Mouse (Mus musculus) neural tube, embryonic 11.5 days (tissue): ENCODE results near the gene Tapt1. TPM values are rescaled to one million over a fixed set of nuclear protein-coding genes. Genes with fewer than 3 reads are reported as not detected.

ENCODE experiments used
- ATAC-seq: fragments of 200-750 bp; cut with Nextera tagmentation; 2 replicates; pipeline ENCODE4 v1.8.0; 2017; ENCODE audit warnings: moderate number of reproducible peaks, mild to moderate bottlenecking, moderate TSS enrichment, moderate library complexity; ENCODE audit not compliant: insufficient read depth, low FRiP score, low TSS enrichment
- DNase-seq: peaks from one replicate; pipeline ENCODE4 v3.0.0-alpha.2; 2015; ENCODE audit warnings: low spot score
- H3K27ac ChIP-seq: fragments of 300-500 bp; sonication (generic); 2 replicates; pipeline ENCODE4 v1.5.1; 2014; ENCODE audit warnings: low read depth, mild to moderate bottlenecking, low read length
- H3K27me3 ChIP-seq: fragments of 300-500 bp; sonication (generic); 2 replicates; pipeline ENCODE4 v1.6.1; 2014; ENCODE audit warnings: mild to moderate bottlenecking, low read length, mixed read lengths; ENCODE audit not compliant: control insufficient read depth, insufficient read depth
- H3K36me3 ChIP-seq: fragments of 300-500 bp; sonication (generic); 2 replicates; pipeline ENCODE4 v1.6.1; 2014; ENCODE audit warnings: mild to moderate bottlenecking, low read length, moderate library complexity, mixed read lengths; ENCODE audit not compliant: control insufficient read depth, insufficient read depth
- H3K4me1 ChIP-seq: fragments of 300-500 bp; sonication (generic); 2 replicates; pipeline ENCODE4 v1.6.1; 2014; ENCODE audit warnings: low read length, mixed read lengths; ENCODE audit not compliant: control insufficient read depth, insufficient read depth
- H3K4me2 ChIP-seq: fragments of 300-500 bp; sonication (generic); 2 replicates; pipeline ENCODE4 v1.6.1; 2014; ENCODE audit warnings: low read depth, mild to moderate bottlenecking, moderate library complexity
- H3K4me3 ChIP-seq: fragments of 300-500 bp; sonication (generic); 2 replicates; pipeline ENCODE4 v1.5.1; 2014; ENCODE audit warnings: low read depth, low read length
- H3K9ac ChIP-seq: fragments of 300-500 bp; sonication (generic); 2 replicates; pipeline ENCODE4 v1.6.1; 2014; ENCODE audit warnings: mild to moderate bottlenecking, low read length
- H3K9me3 ChIP-seq: fragments of 300-500 bp; sonication (generic); 2 replicates; pipeline ENCODE4 v1.6.1; 2016; ENCODE audit warnings: low read length; ENCODE audit not compliant: control insufficient read depth
- WGBS: fragments of 180-500 bp; shearing (Covaris S2); extraction: QIAGEN DNeasy Blood & Tissue Kit; methylation state at CpG from one replicate; pipeline ENCODE4 v1.1.7; 2014; 5-methylcytosine and 5-hydroxymethylcytosine counted together
- polyA plus RNA-seq: library from polyadenylated mRNA; unstranded; fragments of >200 nt; fragmentation: Nextera tagmentation; extraction: Ambion mirVana; gene quantifications from 2 replicates; pipeline ENCODE4 v1.2.1, GENCODE M21; 2014

Gene Tapt1
- polyA plus RNA-seq, 1 experiment from 2014 or later = 35.0 TPM

GRCm38 (mm10) chr5:44217041-44217684 lies 9.3 kb downstream of the Tapt1 start:
- H3K9me3 ChIP-seq = no peaks in the 10 kb centered on the region
- no peaks in the 10 kb centered on the region for H3K4me1 ChIP-seq
- WGBS = 79% methylated on average over 8 of the region's 8 CpGs
- no peak for ATAC-seq
- H3K27me3 ChIP-seq = no peaks in the 10 kb centered on the region
- H3K27ac ChIP-seq = no peak overlapping the region
- no peaks in the 10 kb centered on the region for H3K36me3 ChIP-seq
- no peak for DNase-seq
- no peak overlapping the region for H3K9ac ChIP-seq
- no peak overlapping the region for H3K4me3 ChIP-seq
- no peak overlapping the region for H3K4me2 ChIP-seq

- no peaks in the 10 kb centered on the region for H3K4me1 ChIP-seq
- H3K4me3 ChIP-seq = no peak overlapping the region
These were observed 11.3 kb downstream of the Tapt1 start for GRCm38 (mm10) chr5:44215118-44215517.

GRCm38 (mm10) chr5:44214025-44214424 lies 12.4 kb downstream of the Tapt1 start:
- H3K36me3 ChIP-seq = no peaks in the 10 kb centered on the region
- H3K9ac ChIP-seq = no peak overlapping the region
- no peaks in the 10 kb centered on the region for H3K4me1 ChIP-seq
- WGBS = 83% methylated on average over 2 of the region's 2 CpGs
- DNase-seq (no peak), ATAC-seq (no peak)
- H3K4me3 ChIP-seq = no peak overlapping the region
- H3K27ac ChIP-seq = no peak overlapping the region
- no peak overlapping the region for H3K4me2 ChIP-seq
- H3K27me3 ChIP-seq = no peaks in the 10 kb centered on the region
- no peaks in the 10 kb centered on the region for H3K9me3 ChIP-seq

More at GRCm38 (mm10) chr5:44215118-44215517, 11.3 kb downstream of the Tapt1 start:
- no peak overlapping the region for H3K27ac ChIP-seq
- no peaks in the 10 kb centered on the region for H3K36me3 ChIP-seq
- H3K27me3 ChIP-seq = no peaks in the 10 kb centered on the region
- no peak overlapping the region for H3K9ac ChIP-seq
- DNase-seq (no peak), ATAC-seq (no peak)
- no peaks in the 10 kb centered on the region for H3K9me3 ChIP-seq
- H3K4me2 ChIP-seq = no peak overlapping the region

DNA sequence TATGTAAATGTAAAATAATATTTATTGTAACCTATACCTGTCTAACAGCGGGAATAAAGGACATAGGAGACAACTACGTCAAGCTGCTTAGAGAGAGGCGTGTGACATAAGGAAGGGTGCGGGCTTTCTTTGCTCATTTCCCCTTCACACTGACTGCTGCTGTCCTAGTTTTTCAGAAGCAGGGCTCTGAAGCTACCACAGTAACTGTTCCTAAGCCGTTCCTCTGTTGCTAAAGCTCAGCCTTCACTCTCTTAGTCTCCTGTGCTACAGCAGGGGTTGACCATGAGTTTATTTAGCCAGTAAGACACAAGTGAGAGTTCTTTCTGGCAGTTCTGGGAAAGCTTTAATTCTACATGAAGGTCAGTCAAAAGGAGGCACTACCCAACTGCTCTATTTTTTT lies 13.0 kb downstream of the Tapt1 start:
- no peaks in the 10 kb centered on the region for H3K9me3 ChIP-seq
- 95% methylated on average over 5 of the region's 5 CpGs for WGBS
- no peaks in the 10 kb centered on the region for H3K27me3 ChIP-seq
- no peak for DNase-seq
- no peak overlapping the region for H3K4me3 ChIP-seq
- H3K9ac ChIP-seq = no peak overlapping the region
- no peak overlapping the region for H3K4me2 ChIP-seq
- H3K36me3 ChIP-seq = no peaks in the 10 kb centered on the region
- ATAC-seq = no peak
- H3K4me1 ChIP-seq = no peaks in the 10 kb centered on the region
- no peak overlapping the region for H3K27ac ChIP-seq

DNA sequence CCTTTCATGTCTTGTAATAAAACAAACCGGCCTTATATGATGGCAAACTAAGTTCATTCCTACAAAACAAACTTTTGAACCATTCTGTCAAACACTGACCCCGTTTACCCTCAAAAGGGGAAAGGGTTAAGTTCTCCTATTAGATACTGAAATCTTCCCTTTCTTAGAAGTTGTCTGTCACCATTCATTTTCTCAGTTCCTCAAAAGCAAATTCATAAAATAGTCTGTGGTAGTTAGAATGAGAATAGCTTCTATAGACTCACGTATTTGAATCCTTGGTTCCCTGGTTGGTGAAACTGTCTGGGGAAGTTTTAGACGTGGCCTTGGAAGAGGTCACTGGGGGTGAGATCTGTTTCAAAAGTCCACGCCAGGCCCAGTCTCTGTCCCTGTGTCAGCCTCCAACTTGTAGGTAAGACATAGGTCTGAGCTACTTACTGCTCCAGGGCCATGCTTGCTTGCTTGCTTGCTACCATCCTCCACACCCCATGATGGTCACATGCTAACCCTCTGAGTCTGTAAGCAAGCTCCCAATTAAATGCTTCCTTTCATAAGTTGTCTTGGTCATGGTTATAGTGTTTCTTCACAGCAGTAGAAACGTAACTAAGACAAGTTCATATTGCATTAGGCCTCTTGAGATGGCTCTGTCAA lies 14.5 kb downstream of the Tapt1 start:
- Histone ChIP-seq H3K9ac (no peak overlapping the region), H3K9me3 (no peaks in the 10 kb centered on the region), H3K4me1 (no peaks in the 10 kb centered on the region), H3K36me3 (no peaks in the 10 kb centered on the region), H3K4me3 (no peak overlapping the region), H3K27me3 (no peaks in the 10 kb centered on the region), H3K4me2 (no peak overlapping the region), H3K27ac (no peak overlapping the region)
- ATAC-seq (no peak), DNase-seq (no peak)
- WGBS = 87% methylated on average over 6 of the region's 6 CpGs

- H3K9me3 ChIP-seq = no peaks in the 10 kb centered on the region
- WGBS = 87% methylated on average over 4 of the region's 4 CpGs
- H3K27ac ChIP-seq = no peak overlapping the region
These were observed 19.1 kb downstream of the Tapt1 start for GRCm38 (mm10) chr5:44207286-44207685.

GRCm38 (mm10) chr5:44206651-44207050 lies 19.8 kb downstream of the Tapt1 start:
- 81% methylated on average over 5 of the region's 5 CpGs for WGBS
- H3K4me3 ChIP-seq = no peak overlapping the region
- no peaks in the 10 kb centered on the region for H3K4me1 ChIP-seq
- H3K9ac ChIP-seq = no peak overlapping the region
- H3K36me3 ChIP-seq = no peaks in the 10 kb centered on the region
- H3K9me3 ChIP-seq = no peaks in the 10 kb centered on the region
- no peak for ATAC-seq
- H3K27ac ChIP-seq = no peak overlapping the region
- DNase-seq = no peak
- H3K27me3 ChIP-seq = no peaks in the 10 kb centered on the region
- H3K4me2 ChIP-seq = no peak overlapping the region

More at GRCm38 (mm10) chr5:44207286-44207685, 19.1 kb downstream of the Tapt1 start:
- Histone ChIP-seq H3K36me3 (no peaks in the 10 kb centered on the region), H3K4me2 (no peak overlapping the region), H3K27me3 (no peaks in the 10 kb centered on the region), H3K4me1 (no peaks in the 10 kb centered on the region), H3K9ac (no peak overlapping the region), H3K4me3 (no peak overlapping the region)
- ATAC-seq = no peak
- DNase-seq = no peak

GRCm38 (mm10) chr5:44203410-44203809 lies 23.0 kb downstream of the Tapt1 start:
- H3K4me2 ChIP-seq = no peak overlapping the region
- WGBS = 85% methylated on average over 1 of the region's 1 CpGs
- no peak overlapping the region for H3K9ac ChIP-seq
- H3K4me3 ChIP-seq = no peak overlapping the region
- no peak overlapping the region for H3K27ac ChIP-seq
- H3K36me3 ChIP-seq = no peaks in the 10 kb centered on the region
- no peaks in the 10 kb centered on the region for H3K9me3 ChIP-seq
- no peaks in the 10 kb centered on the region for H3K27me3 ChIP-seq
- DNase-seq (no peak), ATAC-seq (no peak)
- no peaks in the 10 kb centered on the region for H3K4me1 ChIP-seq

DNA sequence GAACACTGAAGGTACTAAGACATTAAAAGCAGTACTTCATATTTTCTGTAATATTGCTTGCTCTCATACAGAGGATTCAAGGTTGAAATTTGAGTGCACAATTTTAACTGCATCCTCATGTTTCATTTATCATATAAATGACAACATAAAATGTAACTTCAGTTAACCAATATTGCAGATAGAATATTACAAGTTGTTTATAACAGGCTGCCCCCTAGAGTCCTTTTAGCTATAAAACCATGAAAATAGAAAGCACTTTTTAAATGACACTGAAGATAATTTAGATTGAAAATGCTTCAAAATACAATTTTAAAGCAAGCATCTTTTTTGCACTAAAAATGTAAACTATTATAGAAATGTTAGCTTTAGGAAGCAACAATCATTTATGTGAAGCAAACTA lies 24.8 kb downstream of the Tapt1 start:
- no peak overlapping the region for H3K27ac ChIP-seq
- no peak for DNase-seq
- no peaks in the 10 kb centered on the region for H3K27me3 ChIP-seq
- no peaks in the 10 kb centered on the region for H3K36me3 ChIP-seq
- no peaks in the 10 kb centered on the region for H3K9me3 ChIP-seq
- H3K4me1 ChIP-seq = no peaks in the 10 kb centered on the region
- H3K4me3 ChIP-seq = no peak overlapping the region
- no peak for ATAC-seq
- no peak overlapping the region for H3K4me2 ChIP-seq
- no peak overlapping the region for H3K9ac ChIP-seq
